Mouse (Mus musculus) urinary bladder, adult 18-20 months (tissue): ENCODE measurements around the gene Cdk5rap2.

Experiments used
- DNase-seq, 2 experiments: peaks; one replicate each; pipeline ENCODE4 v3.0.0; 2022; ENCODE audit warnings: low spot score in 2 of 2, mixed read lengths in 2 of 2

Gene Cdk5rap2

DNA sequence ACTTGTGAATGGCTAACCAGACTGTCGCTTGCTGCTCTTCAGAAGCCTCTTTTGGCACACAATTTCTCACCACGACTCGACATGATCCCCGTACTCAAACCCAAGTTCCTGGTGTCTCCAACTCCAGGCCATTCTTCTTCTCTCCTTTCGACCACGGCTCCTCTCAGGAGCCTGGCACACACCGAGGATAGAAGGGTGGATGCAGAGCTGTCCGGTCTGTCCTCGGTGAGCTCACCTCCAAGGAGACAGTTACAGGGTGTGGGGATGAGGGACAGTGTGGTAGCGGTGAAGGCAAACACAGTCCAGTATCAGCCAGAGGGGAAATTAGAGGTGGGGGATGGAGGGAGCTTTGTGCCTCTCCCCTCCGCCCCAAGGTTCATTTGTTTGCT, 149.8 kb downstream of the Cdk5rap2 start:
- no peak for DNase-seq

DNA sequence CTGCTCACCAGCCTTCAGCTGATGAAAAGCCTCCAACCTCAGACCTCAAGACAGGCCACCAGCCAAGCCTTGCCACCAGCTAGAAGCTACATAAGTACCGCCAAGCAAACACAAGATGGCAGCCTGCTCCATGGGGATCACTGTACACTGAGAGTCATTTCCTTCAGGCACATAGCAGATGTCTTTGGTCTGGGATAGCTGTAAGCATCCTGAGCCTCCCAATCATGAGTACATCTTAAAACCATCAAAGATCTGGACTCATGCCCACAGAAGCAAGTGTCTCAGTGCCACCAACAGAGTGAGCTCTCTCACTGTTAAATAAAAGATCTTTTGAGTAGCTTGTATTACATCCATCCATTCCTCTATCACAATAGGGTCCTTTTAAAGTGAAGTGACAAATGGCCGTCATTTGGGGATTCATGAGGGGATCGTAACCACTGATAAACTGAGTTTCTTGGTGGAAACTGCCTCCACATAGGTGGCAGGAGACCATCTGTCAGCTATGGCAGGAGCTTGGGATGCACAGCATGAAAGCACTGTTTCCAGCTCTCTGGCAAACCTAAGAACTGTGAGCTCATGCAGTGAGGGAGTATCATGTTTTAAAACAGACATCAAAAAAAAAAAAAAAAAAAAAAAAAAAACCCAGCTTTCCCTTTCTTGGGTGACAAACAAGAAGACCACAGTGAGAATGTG, 150.4 kb downstream of the Cdk5rap2 start:
- DNase-seq = no peak

- no peak for DNase-seq
Observed at GRCm38 (mm10) chr4:70258826-70259225, 151.4 kb downstream of the Cdk5rap2 start.

- no peak for DNase-seq
Observed at GRCm38 (mm10) chr4:70258205-70258604, 152.0 kb downstream of the Cdk5rap2 start.

GRCm38 (mm10) chr4:70251782-70252181, 158.5 kb downstream of the Cdk5rap2 start:
- no peak for DNase-seq

GRCm38 (mm10) chr4:70245706-70246105, 164.5 kb downstream of the Cdk5rap2 start:
- DNase-seq = no peak

DNA sequence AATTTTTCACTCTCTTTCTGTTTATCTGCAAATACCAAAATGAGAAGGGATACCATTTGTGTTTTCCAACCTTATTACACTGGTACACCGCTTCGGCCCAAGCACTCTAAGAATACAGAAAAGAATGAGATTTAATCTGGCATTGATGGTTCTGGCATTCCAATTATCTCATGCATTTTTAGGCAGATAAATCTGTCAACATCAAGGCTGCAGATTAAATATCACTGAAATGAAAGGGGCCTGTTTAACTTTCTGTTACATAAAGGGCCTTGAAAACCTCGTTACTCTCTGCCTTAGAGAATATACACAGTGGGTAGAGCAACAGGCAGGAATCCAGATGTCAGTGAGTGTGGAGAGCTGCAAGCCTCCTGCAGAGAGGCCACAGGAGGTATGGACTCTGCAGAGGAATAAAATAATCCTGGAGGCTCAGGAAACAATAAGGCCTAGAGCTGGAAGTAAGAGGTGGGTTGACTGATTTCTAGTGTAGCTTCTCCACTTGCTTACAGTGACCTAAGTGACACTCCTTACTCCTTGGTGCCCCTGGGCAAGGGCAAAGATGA, 166.6 kb downstream of the Cdk5rap2 start:
- DNase-seq = no peak

GRCm38 (mm10) chr4:70239731-70240130, 170.5 kb downstream of the Cdk5rap2 start:
- no peak for DNase-seq

- DNase-seq = no peak
Observed at GRCm38 (mm10) chr4:70238862-70239261, 171.4 kb downstream of the Cdk5rap2 start.

GRCm38 (mm10) chr4:70232383-70232782, 177.9 kb downstream of the Cdk5rap2 start:
- no peak for DNase-seq

DNA sequence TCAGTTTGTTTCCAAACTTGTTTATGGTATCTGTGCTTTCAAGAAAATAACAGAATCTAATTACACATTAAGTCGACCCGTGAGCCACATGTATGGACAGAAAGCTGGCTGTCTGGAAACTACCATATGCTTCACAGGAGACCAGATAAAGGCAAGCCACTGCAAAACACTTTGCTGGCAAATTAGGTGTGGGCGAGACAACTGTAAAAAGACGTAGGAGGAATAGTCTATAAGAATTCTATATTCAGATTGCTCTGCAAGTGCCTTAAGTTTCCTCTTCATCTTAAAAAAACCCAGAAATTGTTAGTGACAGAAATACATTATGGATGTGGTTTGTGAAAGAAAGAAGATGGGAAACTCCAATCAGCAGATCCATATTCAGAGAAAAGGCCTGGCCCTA, 180.4 kb downstream of the Cdk5rap2 start:
- no peak for DNase-seq

DNA sequence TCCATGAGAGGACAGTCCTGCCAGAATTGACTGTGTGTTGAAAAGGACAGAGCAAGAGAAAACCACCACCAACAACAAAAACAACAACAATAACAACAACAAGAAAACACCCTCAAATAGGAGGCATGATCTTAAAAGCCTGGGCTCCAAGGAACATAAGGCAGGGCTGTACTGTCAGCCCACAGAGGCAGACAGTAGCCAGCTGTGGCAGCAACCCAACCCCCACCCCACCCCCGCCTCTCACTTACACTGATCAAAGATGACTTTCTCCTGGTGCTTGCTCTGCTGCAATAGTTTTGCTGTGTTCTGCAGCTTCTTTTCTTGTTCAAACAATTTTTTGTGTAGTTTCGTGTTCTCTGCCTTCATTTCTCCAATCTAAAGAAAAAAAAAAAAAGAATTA, 181.9 kb downstream of the Cdk5rap2 start:
- no peak for DNase-seq

- no peak for DNase-seq
Observed at GRCm38 (mm10) chr4:70227667-70228066, 182.6 kb downstream of the Cdk5rap2 start.

GRCm38 (mm10) chr4:70224503-70224902, 185.7 kb downstream of the Cdk5rap2 start:
- no peak for DNase-seq

DNA sequence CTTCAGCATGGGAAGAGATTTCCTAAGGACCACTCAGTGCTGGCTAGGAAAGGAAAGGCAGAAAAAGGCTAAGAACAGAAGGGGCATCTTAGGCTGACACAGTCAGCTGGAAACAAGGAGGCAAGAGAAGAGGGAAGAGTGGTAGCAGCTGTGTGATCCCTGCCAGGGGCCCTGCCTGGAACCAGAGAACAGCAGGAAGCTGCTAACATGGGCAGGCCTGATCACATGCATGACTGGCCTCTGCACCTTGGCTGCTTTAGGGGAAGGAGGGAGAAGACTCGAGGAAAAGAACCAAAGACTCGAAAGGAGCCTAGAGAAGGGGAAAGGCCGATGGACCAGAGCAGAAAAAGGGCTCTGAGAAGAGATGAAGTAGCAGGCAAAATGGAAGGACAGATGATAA, 188.4 kb downstream of the Cdk5rap2 start:
- DNase-seq = no peak

DNA sequence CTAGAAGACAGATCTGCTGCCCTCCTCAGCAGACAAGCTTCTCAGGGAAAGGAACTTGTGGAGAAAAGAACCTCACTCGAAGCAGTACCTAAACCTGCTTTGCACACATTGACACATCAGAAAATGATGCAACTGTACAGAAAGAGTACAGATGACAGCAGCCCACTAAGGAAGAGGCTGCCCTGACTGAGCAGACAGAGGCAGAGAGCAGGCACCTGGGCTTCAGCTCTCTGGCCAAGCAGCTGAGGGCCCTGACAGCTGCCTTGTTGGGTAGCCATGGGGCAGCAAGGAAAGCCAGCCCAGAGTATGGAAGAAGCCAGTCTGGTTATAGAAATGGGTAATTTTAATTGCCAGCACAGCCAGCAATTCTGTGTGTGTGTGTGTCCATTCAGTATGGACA, 188.9 kb downstream of the Cdk5rap2 start:
- DNase-seq = no peak

DNA sequence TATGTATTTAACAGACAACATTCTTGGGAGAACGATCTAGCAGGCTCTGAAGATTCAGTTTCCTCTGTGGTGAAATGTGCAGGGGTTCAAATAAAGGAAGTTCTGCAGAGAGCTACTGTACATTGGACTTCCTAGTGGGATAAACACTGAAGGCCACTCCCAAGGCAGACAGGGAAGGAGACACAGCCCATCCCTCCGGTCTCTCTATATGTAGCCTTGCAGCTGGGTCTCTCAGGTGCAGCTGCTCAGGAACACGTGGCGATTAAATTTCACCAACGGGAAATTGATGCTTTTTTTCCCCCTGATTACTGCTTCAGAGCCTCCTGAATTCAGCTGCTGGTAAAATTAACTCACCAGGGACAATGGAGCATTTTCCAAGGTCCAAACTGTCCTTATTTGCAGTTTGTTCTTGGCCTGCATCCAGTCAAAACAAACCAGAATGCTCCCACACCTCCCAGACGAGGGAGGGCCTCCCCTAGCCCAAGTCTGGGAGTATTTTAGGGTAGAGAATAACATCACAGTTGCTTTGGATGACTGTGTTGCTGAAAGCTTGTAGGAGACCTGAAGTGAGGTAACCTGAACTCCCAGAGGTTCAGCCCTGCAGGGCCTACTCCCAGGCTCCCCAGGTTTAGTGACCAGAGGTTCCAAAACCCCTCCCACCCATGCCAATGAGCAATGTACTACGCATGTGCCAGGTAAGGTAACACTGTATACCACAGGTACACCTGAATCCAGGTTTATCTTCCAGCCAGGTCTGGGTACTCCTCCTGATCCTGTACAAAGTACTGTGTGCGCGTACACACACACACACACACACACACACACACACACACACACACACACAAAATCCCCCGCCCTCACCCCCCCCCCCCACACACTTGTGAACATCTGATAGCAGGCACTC, 189.7 kb downstream of the Cdk5rap2 start:
- no peak for DNase-seq

DNA sequence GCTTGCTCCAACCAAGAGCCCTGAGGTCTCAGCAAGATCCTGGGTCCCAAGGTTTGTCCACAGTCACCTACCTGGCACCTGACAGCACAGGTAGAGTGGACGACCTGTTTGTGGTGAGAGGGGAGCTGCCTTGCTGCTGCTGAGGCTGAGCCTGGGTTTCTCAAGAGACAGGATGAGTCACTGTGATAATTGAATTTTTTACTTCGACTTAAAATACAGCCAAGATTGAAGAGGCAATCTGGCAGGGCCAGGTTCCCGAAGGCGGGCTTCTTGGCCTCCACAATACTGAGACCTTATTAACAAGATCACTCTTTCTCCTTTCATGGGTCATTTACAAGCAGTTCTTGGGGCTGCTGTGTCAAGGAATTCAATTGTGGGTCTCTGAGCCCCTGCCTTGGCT, 190.5 kb downstream of the Cdk5rap2 start:
- no peak for DNase-seq

GRCm38 (mm10) chr4:70185971-70186370, 224.3 kb downstream of the Cdk5rap2 start:
- no peak for DNase-seq
